Mouse (Mus musculus): Measurements from ENCODE around the gene C2cd4b.

GRCm38 (mm10) chr9:67725196-67725595 is 34.0 kb upstream of the C2cd4b start:
- TF ChIP-seq CTCF (IDR thresholded peaks at IDR 0.05; ENCODE audit: extremely low read depth, insufficient read depth, low read length) (no peak), POLR2A (IDR thresholded peaks at IDR 0.05; ENCODE audit: extremely low read depth, insufficient read depth, low read length) (no peak)

All from cortical plate, adult 2 months (tissue).